Mouse (Mus musculus) cerebellum, postnatal 36 days (tissue): ENCODE results near the gene Gtpbp8.

ENCODE experiments used
- DNase-seq, 2 experiments: peaks; one replicate each; pipeline ENCODE4 v3.0.0; 2021 to 2022; ENCODE audit warnings: mixed read lengths in 2 of 2

Gene Gtpbp8

DNA sequence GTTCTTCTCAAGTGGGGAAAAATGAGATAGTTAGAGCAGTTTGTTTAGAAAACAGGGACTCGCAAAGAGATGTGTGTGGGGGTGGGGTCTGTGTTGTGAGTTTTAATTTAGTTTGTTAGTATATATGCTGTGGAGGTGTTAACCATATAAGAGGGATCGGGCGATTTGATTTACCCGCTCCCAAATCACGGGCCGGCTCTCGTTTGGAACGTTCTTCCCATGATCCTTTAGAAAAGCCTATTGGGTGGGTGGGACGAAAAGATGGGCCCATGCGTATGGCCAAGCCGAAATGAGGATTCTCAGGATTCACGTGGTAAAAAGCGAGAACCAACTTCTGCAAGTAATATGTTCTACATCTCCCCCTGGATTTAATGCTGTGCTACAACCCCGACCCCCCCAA, 21.3 kb downstream of the Gtpbp8 start:
- no peak for DNase-seq

DNA sequence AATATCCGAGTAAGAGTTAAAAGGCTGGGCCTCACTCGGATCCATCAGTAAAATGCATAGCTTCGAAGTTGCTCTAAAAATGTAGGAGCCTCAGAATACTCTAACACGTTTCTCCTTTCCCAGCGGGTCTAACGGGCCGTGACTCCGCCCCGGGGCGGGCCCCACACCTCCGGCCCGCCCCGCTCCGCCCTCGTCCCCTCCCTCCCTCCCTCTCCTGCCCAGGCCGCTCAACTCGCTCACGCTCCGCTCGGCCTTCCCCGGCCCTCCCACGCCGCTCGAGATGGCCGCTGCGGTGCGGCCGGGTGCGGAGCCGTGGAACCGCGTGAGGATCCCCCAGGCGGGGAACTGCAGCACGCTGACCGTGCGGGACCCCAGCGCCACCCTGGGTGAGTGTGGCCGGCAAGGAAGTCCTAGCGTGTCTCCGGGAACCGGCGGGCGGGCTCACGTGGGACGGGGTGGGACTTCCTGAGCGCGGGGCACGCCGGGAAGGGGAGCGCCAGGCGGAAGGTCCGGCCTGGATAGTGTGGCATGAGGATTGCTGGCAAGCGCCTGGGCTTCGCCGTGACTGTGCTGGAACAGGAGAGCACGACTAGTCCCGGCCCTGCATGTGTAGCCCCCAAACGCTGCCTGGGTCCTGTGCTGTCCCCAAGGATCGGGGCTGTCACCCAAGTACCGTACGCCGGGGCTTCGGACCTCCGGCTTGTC, 21.9 kb downstream of the Gtpbp8 start, which contains the start of gene Nepro:
Nepro (plus strand) TSS at position 219 of the 705 bp plus-strand sequence.
- DNase-seq: peak; percentile 95 to 96

DNA sequence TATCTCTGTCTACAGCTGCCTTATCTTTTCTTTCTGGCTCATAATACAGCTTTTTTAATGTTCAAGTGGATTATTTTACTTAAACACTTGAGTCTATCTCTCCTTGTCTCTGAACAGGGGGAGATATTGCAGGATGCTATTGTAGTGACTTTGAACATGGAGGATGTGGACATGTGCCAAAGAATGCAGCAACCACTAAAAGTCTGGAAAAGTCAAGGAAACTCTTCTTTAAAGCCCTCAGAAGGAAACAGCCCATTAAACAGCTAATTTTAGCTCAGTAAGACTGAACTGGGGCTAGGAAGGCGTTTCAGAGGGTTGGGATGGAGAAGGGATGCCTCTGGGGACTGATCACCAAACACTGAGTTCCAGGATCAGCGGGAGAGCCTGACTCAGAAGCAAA, 23.5 kb downstream of the Gtpbp8 start:
- no peak for DNase-seq

DNA sequence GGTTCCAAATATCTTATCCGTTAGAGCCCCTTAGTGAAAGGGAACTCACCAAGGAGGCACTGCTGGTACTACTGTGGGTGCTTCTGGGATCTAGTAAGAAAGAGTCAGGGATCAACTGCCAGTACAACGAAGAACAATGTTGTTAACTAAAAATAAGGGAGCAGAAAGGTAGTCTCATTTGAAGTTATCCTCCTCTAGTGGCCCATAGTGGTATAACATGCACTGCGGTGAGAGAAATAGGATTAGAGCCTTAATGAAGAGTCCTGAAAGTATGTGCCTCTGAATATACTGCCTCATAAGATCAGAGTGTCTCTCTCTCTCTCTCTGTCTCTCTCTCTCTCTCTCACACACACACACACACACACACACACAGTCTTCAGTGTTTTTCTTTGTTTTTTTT, 25.6 kb downstream of the Gtpbp8 start:
- DNase-seq: no peak

DNA sequence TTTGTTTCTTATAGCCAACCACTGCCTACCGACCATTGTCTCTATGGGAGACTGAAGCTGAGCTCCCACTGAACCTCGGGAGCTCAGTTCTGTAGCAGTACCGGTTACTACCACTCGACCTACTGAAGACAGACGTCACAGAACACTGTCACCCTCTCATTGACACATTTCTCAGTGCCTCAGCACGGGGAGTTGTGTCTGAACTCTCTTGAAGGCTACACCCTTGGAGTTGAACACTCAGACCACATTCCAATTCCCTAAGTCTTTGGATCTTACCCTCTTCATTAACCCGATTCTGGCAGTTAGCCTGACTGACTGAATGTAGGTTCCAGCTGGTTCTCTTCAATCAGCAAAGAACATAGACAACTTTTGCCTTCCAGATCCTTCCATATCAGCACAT, 26.8 kb downstream of the Gtpbp8 start:
- DNase-seq: no peak

DNA sequence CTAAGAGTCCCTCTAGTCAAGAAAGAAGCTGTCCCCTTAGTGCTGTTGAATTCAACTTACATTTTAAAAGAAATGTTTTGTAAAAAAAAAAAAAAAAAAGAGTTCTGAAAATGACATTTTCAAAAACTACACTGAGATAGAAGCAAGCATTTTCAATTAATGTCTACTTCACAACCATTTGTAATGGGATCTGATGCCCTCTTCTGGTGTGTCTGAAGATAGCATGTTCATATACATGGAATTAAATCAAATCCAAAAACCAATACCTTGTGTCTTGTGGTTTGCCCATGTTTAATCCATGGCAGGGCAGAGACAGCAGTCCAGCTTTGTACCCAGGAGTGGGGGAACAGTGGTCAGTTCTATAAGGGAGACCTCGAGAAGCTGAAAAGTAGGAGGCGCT, 28.3 kb downstream of the Gtpbp8 start:
- no peak for DNase-seq

DNA sequence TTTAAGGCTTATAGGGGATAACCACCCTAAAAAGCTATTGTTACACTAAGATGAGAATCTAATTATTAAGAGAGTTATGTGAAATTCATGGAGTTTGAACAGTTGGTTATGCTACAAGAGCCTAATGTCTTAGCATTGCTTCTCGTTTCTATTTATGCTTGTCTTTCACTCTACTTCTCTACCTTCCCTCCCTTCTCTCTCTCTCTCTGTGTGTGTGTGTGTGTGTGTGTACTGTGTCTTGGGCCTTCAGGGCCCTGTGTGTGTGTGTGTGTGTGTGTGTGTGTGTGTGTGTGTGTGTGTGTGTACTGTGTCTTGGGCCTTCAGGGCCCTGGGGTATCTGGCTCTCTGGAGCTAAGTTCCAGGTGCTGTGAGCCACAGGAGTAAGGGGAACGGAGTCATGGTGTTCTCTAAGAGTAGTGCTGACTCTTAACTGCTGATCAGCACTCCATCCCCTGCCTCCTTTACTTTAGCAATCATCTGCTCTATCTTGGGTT, 29.0 kb downstream of the Gtpbp8 start:
- no peak for DNase-seq

DNA sequence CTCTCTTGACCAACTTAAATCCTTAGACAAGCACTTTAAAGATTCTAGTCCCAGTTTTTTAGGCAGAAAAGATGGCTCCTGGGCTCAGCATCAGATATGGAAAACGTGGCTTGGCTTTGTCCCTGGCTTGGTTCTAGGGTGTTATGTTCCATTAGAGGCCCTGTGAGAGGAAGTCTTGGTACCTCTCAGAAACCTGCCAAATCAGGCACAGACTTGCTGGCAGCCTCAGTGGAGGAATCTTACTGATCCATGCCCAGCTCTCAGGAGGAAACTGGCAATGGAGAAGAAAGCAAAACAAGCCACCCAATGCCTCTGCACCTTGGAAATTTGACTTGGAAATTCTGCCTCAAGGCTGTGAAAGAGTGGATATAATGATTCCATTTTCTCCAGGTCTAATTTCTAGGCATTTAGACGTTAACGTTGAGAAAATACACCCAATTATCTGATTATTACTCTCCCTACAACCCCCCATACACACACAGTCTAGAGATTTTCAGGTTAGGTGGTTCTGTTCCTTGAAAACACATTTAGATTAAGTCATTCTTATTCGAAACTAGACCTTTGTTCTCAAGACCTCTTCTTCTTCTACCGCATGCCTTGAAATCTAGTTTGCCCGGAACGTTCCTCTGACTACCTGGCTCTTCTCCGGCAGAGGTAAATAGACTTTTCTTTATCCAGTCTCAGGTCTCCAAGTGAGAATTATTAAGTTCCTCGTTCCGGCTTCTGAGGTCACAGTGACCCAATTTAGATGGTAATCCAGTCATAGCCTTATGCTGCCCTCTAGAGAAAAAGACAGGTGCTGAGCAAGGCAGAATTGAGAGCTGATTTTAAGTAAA, 29.6 kb downstream of the Gtpbp8 start:
- peak; percentile 61 to 72 for DNase-seq

DNA sequence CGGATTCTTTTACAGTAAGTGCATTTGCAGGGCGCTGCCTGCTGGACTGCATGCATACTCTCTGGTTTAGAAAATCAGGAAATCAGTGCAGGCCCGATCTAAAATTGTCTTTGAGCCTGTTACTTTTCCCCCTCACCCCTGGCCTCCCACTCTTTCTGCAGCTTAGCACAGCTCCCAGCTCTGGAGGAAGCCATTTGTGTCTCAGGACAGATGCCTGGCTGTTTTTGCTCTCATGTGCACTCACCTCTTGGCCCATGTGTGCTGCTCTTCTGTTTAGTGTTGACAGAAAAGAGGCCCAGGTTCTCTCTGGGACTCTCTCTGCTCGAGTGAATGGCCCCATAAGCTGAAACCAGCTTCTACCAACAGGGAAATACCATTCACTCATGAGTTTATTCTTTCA, 42.7 kb downstream of the Gtpbp8 start:
- DNase-seq: no peak

DNA sequence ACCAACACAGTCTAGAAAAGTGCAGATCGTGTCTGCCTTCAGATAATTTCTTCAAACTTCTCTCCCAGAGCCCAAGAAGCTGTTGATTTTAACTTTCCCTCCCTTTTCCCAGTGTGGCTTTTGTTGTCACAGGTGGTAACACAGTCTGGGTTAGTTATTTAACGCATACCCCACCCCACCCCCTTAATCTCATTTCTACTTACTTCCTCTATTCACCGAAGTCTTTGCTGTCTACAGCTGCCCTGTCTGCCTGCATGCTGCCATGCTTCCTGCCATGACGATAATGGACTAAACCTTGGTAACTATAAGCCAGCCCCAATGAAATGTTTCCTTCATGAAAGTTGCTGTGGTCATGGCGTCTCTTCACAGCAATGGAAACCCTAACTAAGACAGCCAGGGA, 43.9 kb downstream of the Gtpbp8 start:
- DNase-seq: no peak

DNA sequence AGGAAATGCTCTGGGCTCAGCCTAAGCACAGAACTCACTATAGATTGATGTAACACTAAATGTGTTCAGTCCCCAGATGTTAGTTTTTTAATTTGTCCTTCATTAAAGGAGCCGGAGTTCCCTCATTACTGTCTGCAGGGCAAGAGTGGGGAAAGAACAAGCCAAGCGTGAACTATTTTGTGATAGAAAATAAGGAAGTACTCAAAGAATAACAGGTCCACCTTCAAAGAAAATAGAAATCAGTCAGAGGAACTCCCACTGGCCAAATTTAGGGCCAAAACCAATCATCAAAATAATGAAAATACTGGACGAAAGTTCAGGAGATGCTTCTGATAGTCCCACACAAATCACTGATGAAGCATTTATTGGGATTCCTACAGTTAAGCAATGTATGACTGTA, 45.0 kb downstream of the Gtpbp8 start:
- no peak for DNase-seq

DNA sequence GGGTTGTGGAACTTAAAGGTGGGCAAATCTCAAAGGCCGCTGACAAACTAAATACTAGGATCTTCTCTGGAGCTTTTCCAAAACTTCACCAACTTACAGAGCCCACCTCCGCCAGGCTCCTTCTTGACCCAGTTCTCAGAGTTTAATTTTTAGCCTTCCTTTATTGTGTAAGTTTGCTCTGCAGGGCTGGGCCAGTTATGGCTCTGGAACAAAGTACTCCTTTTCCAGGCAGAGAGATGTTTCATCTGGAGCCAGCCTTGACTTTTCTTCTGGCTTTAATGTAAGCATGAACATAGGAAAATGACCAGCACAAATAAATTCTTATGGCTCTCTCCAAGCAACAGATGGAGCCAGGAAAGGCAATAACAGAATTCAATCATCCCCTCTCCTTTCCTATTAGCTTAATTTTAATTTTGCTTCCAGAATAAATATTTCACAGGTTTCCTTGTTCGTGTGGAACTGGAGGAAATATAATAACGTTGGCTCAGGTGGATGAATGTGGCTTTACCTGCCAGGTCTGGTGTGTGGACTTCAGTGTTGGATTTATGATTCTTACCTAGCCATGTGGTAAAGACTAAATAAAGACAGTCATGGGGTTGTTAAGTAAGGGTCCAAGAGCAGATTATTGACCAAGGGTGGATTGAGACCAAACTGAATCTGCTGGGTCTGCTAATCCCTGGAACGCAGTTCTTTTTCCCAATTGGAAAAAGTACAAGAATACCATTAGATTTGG, 48.5 kb downstream of the Gtpbp8 start:
- DNase-seq: no peak

DNA sequence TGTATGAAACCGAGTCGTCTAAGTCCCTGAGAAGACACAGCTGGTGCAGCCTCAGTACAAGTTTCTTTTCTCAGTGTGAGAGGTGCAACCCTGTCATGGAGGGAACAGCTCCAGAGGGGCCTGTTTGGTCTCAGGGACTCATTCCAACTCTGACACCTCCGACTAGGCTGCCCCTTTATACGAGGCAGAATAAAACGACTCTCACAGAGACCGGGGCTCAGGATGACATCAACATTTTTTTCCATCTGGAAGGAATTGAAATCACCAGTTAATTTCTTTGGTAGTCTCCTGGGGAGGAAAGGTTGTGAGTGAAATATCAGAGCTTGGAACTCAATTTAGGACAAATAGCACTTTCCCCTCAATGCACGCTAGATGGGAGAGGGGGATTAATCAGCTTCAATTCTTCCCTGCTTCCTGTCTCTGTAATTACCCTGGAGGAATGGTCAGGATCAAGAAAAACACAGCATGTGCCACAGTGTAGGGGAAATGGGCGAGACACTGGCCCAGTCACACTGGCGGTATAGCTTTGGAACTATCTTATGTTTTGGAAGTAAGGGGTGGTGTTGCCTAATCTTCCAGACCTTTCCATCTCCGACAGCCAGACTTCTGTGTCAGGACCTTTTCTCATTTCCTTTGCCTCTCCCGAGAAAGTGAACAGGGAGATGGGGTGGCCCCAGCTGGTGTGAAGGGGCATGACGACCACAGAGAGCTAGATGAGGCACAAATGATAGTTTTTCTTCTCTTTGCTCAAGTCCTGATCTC, 50.1 kb downstream of the Gtpbp8 start:
- no peak for DNase-seq

DNA sequence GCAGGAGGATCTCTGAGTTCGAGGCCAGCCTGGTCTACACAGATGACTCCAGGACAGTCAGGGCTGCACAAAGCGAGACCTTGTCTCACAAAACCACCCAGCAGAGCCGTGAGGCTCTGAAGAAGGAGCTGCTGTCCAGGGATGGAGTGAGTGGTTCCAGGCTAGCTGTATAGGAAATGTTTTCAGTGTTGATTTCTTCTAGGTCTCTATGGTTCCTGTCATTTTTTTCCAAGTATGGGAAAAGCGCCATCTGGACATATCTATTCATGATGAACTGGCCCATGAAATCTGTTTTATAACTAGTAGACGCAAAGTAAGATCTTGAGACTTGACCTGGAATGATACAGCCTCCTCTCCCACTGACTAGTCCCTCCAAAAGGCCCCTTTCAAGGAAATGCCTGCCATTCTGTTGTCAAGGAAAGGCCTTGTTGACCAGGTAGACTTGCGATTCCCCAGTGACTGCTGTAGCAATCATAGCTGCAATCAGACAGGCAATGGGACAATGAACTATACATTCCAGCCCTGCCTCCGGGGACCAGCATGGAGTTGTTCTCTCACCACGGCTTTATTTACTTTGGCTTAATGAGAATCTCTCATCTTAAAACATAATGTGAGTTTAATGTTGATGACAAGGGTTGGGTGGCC, 50.8 kb downstream of the Gtpbp8 start:
- no peak for DNase-seq

DNA sequence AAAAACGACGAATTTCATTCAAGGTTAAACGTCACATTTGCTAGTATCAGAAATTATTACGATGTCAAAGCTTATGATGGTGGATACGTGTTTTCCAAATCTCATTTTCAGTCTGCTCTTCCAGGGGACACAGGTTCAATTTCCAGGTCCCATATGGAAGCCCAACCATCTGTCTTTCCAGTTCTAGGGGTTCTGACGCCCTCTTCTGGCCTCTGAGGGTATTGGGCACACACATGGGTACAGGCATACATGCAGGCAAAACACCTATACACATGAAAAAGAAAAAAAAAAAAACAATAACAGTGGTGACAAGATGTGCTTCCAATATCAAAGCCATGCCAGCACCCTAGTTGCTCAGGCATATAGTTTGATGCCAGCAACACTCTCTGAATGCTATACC, 52.5 kb downstream of the Gtpbp8 start:
- DNase-seq: no peak

DNA sequence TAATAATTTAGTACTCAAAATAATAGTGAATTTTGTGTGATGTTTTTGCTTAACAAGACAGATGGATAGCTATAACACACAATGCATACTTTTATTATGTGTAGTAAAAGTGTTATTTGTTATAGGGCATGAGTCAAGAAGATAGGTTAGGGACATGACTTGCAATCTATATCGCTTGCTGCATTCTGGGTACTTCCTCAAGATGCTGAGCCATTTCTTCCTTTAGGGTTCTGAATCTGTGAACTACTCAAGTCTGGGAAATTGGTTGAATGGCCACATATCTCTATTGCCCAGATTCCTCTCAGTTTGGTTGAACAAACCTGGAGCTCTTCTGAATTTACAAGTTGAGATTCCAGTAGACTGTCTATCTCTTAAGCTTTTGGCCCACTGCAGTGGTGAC, 53.6 kb downstream of the Gtpbp8 start:
- DNase-seq: no peak

DNA sequence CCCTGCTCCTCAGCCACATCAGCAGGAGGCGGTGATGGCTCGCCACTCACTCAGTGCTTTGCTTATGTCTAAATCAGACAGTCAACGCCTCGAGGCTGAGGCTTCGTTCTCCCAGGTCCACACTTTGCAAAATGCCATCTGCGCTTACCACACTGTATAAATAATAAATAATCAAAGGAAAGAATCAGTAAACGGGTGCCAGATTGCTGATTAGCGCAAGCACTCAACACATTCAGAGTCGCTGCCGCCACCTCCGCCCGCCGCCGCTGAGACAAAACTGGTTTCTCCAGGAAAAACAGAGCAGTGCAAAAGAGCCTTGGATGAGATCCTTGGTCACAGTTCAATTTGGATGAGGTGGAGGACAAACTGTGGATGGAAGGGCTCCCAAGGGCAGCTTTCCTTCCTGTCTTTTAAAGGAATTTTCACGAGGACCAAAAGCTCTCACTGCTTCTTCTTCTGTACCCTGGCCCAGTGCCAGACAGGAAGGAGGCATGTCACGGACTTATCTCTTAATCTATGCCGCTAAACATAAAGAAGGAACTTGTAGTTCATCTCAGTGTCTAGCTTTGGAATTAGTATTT, 54.5 kb downstream of the Gtpbp8 start:
- peak; percentile 57 to 68 for DNase-seq

DNA sequence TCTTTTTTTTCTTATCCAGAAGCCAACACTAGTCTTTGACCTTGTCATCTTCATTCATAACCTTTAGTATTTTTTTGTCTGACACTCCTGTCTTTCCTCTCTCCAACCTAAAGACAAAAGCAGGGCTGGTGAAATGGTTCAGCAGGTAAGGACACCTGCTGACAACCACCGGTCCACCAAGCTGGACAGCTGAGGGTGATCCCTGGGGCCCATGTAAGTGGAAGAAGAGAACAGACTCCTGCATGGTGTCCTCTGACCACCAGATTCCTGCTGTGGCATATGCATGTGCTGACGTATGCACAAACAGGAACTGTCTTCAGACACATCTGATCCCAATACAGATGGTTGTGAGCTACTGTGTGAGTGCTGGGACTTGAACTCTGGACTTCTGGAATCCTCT, 55.1 kb downstream of the Gtpbp8 start:
- DNase-seq: no peak

DNA sequence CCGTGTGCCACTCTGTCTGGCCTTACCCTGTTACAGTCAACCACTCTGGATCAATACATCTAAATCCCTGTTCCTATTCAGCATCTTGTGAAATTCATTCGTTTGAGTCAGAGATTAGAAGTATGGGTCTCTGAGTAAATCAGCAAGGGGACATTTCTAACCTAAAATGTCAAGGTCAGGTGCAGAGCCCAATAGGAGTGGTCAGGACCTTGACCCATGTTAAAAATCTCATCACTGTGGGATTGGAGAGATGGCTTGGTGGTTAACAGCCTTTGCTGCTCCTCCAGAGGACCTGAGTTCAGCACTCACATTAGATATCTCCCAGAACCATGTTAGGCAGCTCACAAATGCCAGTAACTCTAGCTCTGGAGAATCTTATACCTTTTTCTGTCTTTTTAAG, 55.7 kb downstream of the Gtpbp8 start:
- no peak for DNase-seq

DNA sequence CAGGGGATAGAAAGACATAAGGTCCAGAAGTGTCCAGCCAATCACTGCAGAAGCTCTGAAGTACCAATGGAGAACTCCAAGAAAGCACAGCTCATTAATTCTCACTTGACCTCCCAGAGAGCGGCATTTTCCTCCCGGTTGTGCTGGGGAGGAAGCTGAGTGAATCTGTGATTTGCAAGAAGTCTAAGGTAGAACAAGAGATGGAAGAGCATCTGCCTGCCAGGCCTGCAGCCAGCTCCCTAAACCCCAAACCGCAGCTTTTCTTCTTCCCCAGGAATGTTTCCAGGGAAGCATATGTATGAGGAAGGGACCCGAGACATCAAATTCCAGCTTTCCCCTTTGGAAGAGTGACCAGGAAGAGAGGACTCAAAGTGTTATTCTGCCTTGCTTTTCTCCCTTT, 57.7 kb downstream of the Gtpbp8 start:
- no peak for DNase-seq

DNA sequence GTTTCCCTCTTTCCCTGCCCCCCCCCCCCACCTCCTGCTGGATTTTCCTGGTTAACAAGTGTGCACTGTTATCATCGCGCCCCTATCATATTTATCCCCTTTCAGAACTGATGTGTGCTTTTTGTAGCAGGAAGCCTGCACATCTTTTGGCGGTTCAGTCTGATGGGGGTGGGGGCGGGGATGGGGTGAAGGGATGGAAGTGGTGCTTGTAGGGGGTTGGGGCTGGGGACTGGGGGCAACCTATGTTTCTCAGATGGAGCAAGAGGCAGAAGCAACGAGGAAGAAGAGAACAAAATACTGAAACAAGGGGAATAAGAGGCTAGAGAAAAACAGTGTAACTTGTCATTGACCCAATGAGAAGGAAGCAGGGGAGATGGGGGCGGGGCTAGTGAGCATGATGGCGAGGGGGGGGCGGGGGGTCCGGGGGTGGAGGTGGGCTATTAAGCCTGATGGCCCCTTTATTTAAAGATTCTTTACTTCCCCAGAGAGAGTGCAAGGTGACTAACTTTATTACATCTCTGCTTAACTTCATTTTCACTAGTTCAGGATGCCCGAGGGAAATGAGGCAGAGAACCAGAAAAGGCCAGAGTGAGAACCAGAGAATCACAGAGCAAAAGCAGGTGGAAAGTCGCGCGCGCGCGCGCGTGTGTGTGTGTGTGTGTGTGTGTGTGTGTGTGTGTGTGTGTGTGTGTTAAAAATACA, 58.3 kb downstream of the Gtpbp8 start:
- DNase-seq: no peak
